Mouse (Mus musculus): ENCODE measurements around the gene Magi2.
"Not testable (repeated sequence)": the region's sequence is repeated elsewhere in the genome, so short reads cannot be mapped to it uniquely, and the experiment has no call there.

Gene Magi2

DNA sequence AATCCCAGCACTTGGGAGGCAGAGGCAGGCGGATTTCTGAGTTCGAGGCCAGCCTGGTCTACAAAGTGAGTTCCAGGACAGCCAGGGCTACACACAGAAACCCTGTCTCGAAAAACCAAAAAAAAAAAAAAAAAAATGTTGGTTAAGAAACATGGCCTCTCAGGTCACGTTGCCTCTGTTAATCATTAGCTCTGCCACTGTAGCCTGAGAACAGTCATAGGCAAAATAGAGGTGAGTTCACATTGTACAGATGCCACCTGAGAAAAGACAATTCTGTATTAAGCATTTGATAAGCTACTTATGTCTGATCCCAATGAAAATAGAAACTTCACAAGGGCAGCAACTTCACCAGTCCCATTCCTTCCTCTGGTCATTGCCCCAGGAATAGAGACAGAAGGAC, 1496.4 kb downstream of the Magi2 start:
- not testable (repeated sequence) for DNase-seq

DNA sequence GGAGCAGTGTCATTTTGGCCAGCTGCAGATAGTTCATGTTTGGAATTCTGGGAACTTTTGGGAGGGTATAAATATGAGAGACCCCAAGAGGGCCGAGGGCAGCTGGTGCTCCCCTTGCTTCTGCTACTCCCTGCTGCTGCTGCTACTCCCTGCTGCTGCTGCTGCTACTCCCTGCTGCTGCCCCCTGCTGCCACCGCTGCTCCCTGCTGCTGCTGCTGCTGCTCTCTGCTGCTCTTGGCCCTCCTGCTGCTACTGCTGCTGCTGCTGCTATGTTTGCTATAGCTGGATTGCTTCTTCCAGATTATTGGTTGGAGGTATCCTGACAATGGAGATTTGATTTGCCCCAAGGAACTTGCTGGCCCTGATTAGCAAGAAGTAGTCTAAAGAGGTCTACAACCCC, 1512.0 kb downstream of the Magi2 start:
- no peak for DNase-seq

DNA sequence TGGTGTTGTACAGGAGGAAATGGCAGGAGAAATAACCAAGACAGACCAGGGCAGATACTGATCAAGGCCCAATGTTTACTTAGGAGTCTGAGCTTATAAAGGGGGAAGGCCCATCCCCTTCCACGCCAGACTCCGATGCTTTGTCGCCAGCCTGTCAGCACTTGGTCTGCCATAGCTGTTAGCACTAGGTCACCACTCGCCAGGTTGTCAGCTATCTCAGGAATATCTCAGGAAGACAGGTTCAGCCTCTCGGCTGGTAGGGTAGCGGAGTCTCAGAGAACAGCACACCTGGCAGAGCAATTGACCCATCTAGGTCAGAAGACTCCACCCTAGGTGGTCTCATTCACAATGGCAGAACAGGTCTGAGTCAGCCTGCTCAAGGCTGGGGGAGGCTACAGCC, 1514.4 kb downstream of the Magi2 start:
- DNase-seq, result no peak

DNA sequence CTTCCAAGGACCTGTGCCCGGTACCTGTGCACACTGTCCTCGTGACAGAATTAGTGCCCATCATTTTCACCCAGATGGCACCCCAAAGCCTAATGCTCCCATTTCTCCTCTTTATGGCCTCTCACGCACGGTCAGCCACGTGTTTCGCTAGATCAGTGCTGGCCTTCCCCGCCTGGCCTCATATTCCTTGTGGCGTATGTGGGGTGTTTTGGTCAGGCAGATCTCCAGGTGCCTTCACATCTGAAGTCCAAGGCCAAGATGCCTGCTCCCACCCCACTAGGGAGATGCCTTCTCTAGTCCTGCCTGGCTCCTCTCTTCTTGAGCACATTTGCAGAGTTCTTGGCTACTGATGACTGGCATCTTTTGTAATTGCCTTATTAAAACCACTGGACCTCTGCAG, 1515.1 kb downstream of the Magi2 start:
- no peak for DNase-seq

DNA sequence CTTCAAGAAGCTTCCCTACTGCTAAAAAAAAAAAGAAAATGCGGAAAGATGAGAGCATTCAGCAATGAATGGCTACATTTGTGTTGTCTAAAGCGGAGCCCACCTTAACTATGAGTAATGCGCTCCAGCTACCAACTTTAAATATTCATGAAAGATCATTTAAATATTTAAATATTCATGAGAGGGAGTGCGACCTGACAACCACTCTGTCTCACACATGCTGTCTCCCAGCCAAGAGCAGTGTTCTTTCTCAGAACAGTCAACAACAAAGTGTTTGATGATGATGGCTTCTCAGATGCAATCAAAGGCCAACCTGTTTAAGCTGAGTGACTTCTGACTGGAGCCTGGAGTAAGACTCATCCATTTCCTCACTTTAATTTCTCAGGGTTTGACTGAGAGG, 1521.3 kb downstream of the Magi2 start:
- DNase-seq, result no peak

DNA sequence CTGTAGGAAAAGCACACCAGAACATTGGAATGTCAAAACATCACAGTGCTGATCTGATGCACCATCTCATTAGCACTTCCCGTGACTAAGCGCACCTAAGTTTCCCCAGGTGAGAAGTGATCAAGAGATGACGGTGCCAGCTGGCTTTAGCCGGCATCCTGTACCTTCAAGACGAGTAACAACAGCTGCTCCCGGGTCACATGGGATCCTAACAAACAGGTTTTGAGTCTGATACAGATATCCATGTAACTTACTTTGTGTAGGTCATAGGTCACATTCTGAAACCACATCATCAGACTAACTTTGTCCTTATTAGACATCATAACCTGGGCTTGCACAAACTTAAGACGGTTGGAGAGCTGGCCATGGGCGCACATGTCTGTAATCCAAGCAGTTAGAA, 1522.0 kb downstream of the Magi2 start:
- DNase-seq, result no peak

DNA sequence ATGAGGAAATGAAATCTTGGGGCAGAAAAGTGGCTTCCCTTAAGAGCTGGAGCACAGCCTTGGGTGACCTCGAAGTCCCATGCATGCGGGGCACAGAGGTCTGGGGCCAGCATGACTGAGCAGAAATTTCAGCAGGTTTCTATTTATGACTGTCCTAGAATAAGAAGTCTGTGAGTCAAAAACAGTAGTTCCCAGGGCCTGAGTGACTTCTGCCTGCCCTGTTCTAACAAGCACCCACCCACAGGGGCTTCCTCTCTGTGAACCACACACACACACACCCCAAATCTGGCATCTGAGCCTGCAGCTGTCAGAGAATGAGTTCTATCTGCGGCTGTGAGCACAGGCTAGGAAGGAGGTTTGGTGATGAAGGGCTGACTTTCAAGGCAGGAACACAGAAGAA, 1522.7 kb downstream of the Magi2 start:
- DNase-seq, result no peak

DNA sequence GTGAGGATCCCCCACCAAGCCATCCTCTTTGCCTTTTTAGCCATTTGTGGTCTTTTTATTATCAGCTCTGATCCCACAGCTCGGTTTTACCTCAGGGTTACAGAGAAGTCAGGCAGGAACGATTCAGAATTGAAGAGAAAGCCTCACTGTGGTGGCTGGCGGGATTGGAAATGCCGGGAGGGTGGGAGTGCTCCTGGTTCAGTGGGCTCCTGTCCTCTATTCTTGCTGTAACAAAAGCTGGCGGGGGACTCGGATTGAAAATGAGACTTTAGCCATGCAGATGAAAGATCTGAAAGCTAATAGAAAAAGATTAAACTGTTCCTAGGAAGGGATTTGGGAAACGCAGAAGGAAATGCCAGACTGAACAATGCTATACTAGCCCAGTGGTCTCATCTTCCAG, 1524.2 kb downstream of the Magi2 start:
- no peak for DNase-seq

DNA sequence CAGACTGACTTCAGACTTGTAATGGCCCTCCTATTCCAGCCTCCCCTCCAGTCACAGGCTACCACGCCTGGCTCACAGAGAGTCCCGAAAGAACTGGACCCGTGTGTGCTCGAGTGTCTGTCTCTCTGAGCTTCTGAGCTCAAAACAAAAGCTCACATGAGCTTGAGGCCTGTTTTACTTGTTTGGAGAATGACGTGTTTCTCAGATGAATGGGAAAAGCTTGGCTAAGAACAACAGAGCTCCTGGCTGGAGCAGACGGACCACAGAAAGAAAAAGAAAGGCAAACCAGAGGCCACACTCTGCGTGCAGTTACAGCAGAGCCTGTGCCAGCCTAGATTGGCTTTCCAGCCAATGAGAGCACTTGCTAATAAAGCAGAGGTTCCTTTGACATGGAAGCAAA, 1524.9 kb downstream of the Magi2 start:
- no peak for DNase-seq

DNA sequence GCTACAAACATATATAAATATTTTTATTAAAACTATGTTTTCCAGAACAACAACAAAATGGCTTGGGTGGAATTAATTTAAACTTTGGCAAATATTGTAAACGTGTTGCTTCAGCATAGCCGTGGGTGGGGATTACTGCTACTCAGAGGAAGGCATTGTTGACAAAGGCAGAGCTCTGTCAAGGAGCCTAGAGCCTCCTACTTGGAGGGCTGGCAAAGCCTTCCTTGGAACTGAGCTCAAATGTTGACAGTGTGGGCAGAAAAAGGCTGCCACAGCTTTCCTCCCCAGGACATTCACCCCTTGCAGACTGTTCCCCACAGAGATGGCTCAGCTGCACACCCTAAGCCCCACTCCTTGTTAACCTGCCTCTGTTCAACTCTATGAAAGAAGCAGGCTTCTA, 1526.3 kb downstream of the Magi2 start:
- DNase-seq, result no peak

DNA sequence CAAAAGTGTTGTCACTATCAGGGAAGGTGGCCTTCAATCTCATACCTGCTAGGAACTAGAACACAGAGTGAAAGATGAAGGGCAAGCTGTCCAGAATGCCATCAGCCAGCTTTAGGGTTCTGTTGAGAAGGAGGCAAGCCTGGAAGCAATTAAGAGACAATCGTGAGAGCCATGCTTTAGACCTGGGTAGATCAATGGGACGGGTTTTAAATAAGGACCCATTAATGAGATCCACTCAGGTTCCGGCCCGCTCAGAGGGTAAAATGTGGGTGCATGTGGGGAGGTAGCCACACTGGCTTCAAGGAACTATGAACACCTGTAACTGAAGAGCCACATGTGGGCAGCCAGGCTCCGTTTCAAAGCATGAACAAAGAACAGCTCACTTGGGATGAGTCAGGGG, 1527.1 kb downstream of the Magi2 start:
- DNase-seq, result no peak
